Mouse (Mus musculus): ENCODE results near the gene Pth2. TPM values are rescaled to one million over a fixed set of nuclear protein-coding genes. Genes with fewer than 3 reads are reported as not detected.
"Not testable (repeated sequence)": the region's sequence is repeated elsewhere in the genome, so short reads cannot be mapped to it uniquely, and the experiment has no call there.

Pth2 gene
- polyA plus RNA-seq, 1 experiment from 2014 or later, result 2.4 TPM

- peaks cover 48% of the 10 kb centered on the region for H3K36me3 ChIP-seq
Measured at GRCm38 (mm10) chr7:45141914-45142313, 38.9 kb upstream of the Pth2 start.

GRCm38 (mm10) chr7:45144368-45145174 lies 36.2 kb upstream of the Pth2 start:
- no peak for ATAC-seq (ENCODE audit: low FRiP score, low read depth)
- no peak overlapping the region for H3K27ac ChIP-seq (replicated peaks)
- no peak overlapping the region for H3K4me3 ChIP-seq
- H3K4me1 ChIP-seq, result peaks cover 1% of the 10 kb centered on the region; the same call in 1 of the 2 replicates
- peaks cover 48% of the 10 kb centered on the region for H3K36me3 ChIP-seq
- no peak overlapping the region for H3K9ac ChIP-seq (replicated peaks)
- H3K4me2 ChIP-seq (replicated peaks), result no peak overlapping the region
- no peaks in the 10 kb centered on the region for H3K27me3 ChIP-seq
- 90% methylated on average over 13 of the region's 13 CpGs for WGBS
- no peaks in the 10 kb centered on the region for H3K9me3 ChIP-seq

More at GRCm38 (mm10) chr7:45141914-45142313, 38.9 kb upstream of the Pth2 start:
- ATAC-seq (ENCODE audit: low FRiP score, low read depth), result no peak
- no peak overlapping the region for H3K4me2 ChIP-seq (replicated peaks)
- H3K4me3 ChIP-seq, result no peak overlapping the region
- H3K4me1 ChIP-seq, result no peaks in the 10 kb centered on the region
- peaks cover 8% of the 10 kb centered on the region for H3K27me3 ChIP-seq
- 86% methylated on average over 5 of the region's 5 CpGs for WGBS
- no peaks in the 10 kb centered on the region for H3K9me3 ChIP-seq
- H3K9ac ChIP-seq (replicated peaks), result no peak overlapping the region
- H3K27ac ChIP-seq (replicated peaks), result no peak overlapping the region

- no peak overlapping the region for H3K4me2 ChIP-seq (replicated peaks)
- peaks cover 48% of the 10 kb centered on the region for H3K36me3 ChIP-seq
- H3K9me3 ChIP-seq, result no peaks in the 10 kb centered on the region
- 96% methylated on average over 8 of the region's 8 CpGs for WGBS
- H3K27me3 ChIP-seq, result no peaks in the 10 kb centered on the region
- H3K4me1 ChIP-seq, result peaks cover 4% of the 10 kb centered on the region; the same call in 1 of the 2 replicates
- no peak overlapping the region for H3K4me3 ChIP-seq
- 0 out of 2 replicates have a peak overlapping the region, but pooled peaks have one; percentile 7 for H3K9ac ChIP-seq (replicated peaks)
- no peak overlapping the region for H3K27ac ChIP-seq (replicated peaks)
- no peak for ATAC-seq (ENCODE audit: low FRiP score, low read depth)
Measured at GRCm38 (mm10) chr7:45145460-45145859, 35.3 kb upstream of the Pth2 start.

- H3K36me3 ChIP-seq, result peaks cover 36% of the 10 kb centered on the region
- H3K9ac ChIP-seq (replicated peaks), result no peak overlapping the region
- H3K4me1 ChIP-seq, result peaks cover 9% of the 10 kb centered on the region; the same call in 1 of the 2 replicates
- H3K4me3 ChIP-seq, result no peak overlapping the region
- no peaks in the 10 kb centered on the region for H3K27me3 ChIP-seq
- H3K4me2 ChIP-seq (replicated peaks), result no peak overlapping the region
- ATAC-seq (ENCODE audit: low FRiP score, low read depth), result no peak
- WGBS, result 95% methylated on average over 11 of the region's 11 CpGs
- H3K27ac ChIP-seq (replicated peaks), result no peak overlapping the region
- H3K9me3 ChIP-seq, result no peaks in the 10 kb centered on the region
Measured at GRCm38 (mm10) chr7:45147267-45147666, 33.5 kb upstream of the Pth2 start.

- no peak overlapping the region for H3K4me2 ChIP-seq (replicated peaks)
- whole genome bisulfite sequencing, result 94% methylated on average over 11 of the region's 11 CpGs
- H3K27ac ChIP-seq (replicated peaks), result no peak overlapping the region
- no peaks in the 10 kb centered on the region for H3K27me3 ChIP-seq
- H3K4me1 ChIP-seq, result peaks cover 9% of the 10 kb centered on the region; the same call in 1 of the 2 replicates
- no peak for ATAC-seq (ENCODE audit: low FRiP score, low read depth)
- no peak overlapping the region for H3K9ac ChIP-seq (replicated peaks)
- no peak overlapping the region for H3K4me3 ChIP-seq
- H3K36me3 ChIP-seq, result peaks cover 30% of the 10 kb centered on the region
- no peaks in the 10 kb centered on the region for H3K9me3 ChIP-seq
Measured at GRCm38 (mm10) chr7:45147899-45148298, 32.9 kb upstream of the Pth2 start.

- Histone ChIP-seq H3K4me3 (no peak overlapping the region), H3K4me1 (peaks cover 14% of the 10 kb centered on the region), H3K9ac (replicated peaks) (0 out of 2 replicates have a peak overlapping the region, but pooled peaks have one; percentile 11), H3K27ac (replicated peaks) (no peak overlapping the region), H3K27me3 (no peaks in the 10 kb centered on the region), H3K4me2 (replicated peaks) (no peak overlapping the region), H3K36me3 (peaks cover 24% of the 10 kb centered on the region), H3K9me3 (no peaks in the 10 kb centered on the region)
- 65% methylated on average over 4 of the region's 4 CpGs for WGBS
- ATAC-seq (ENCODE audit: low FRiP score, low read depth), result no peak
Measured at GRCm38 (mm10) chr7:45148534-45149098, 32.2 kb upstream of the Pth2 start.

- peaks cover 15% of the 10 kb centered on the region for H3K4me1 ChIP-seq
- H3K9me3 ChIP-seq, result no peaks in the 10 kb centered on the region
- no peak overlapping the region for H3K4me3 ChIP-seq
- ATAC-seq (ENCODE audit: low FRiP score, low read depth), result no peak
- H3K4me2 ChIP-seq (replicated peaks), result no peak overlapping the region
- no peak overlapping the region for H3K9ac ChIP-seq (replicated peaks)
- no peaks in the 10 kb centered on the region for H3K27me3 ChIP-seq
- peaks cover 15% of the 10 kb centered on the region for H3K36me3 ChIP-seq
- 24% methylated on average over 6 of the region's 6 CpGs for WGBS
- H3K27ac ChIP-seq (replicated peaks), result no peak overlapping the region
Measured at GRCm38 (mm10) chr7:45149545-45149944, 31.2 kb upstream of the Pth2 start.

- Histone ChIP-seq H3K4me2 (replicated peaks) (no peak overlapping the region), H3K4me1 (peaks cover 21% of the 10 kb centered on the region), H3K4me3 (no peak overlapping the region), H3K9ac (replicated peaks) (peak overlapping the region; percentile 17; the same call in 1 of the 2 replicates), H3K9me3 (no peaks in the 10 kb centered on the region), H3K36me3 (0 out of 2 replicates have a peak, but pooled peaks cover 7% of the 10 kb centered on the region), H3K27me3 (no peaks in the 10 kb centered on the region), H3K27ac (replicated peaks) (no peak overlapping the region; the same call in 1 of the 2 replicates)
- no peak for ATAC-seq (ENCODE audit: low FRiP score, low read depth)
- WGBS, result 68% methylated on average over 4 of the region's 4 CpGs
Measured at GRCm38 (mm10) chr7:45150321-45150720, 30.5 kb upstream of the Pth2 start.

GRCm38 (mm10) chr7:45151303-45151702 lies 29.5 kb upstream of the Pth2 start:
- no peak overlapping the region; the same call in 1 of the 2 replicates for H3K27ac ChIP-seq (replicated peaks)
- H3K27me3 ChIP-seq, result no peaks in the 10 kb centered on the region
- H3K4me2 ChIP-seq (replicated peaks), result no peak overlapping the region
- no peak overlapping the region for H3K4me3 ChIP-seq
- H3K36me3 ChIP-seq, result no peaks in the 10 kb centered on the region
- no peak for ATAC-seq (ENCODE audit: low FRiP score, low read depth)
- H3K9me3 ChIP-seq, result no peaks in the 10 kb centered on the region
- peaks cover 22% of the 10 kb centered on the region for H3K4me1 ChIP-seq
- no peak overlapping the region for H3K9ac ChIP-seq (replicated peaks)
- WGBS, result 68% methylated on average over 11 of the region's 11 CpGs

GRCm38 (mm10) chr7:45153052-45153451 lies 27.7 kb upstream of the Pth2 start:
- not testable (repeated sequence) for H3K9me3 ChIP-seq; H3K27me3 ChIP-seq; H3K27ac ChIP-seq (replicated peaks); H3K36me3 ChIP-seq; ATAC-seq (ENCODE audit: low FRiP score, low read depth); H3K9ac ChIP-seq (replicated peaks); H3K4me3 ChIP-seq
- peaks cover 22% of the 10 kb centered on the region for H3K4me1 ChIP-seq
- WGBS, result 92% methylated on average over 2 of the region's 2 CpGs
- peak overlapping the region; percentile 78; the same call in 1 of the 2 replicates for H3K4me2 ChIP-seq (replicated peaks)

GRCm38 (mm10) chr7:45153586-45153985 lies 27.2 kb upstream of the Pth2 start:
- no peak for ATAC-seq (ENCODE audit: low FRiP score, low read depth)
- peaks cover 22% of the 10 kb centered on the region for H3K4me1 ChIP-seq
- peak overlapping the region; percentile 86 for H3K9ac ChIP-seq (replicated peaks)
- H3K9me3 ChIP-seq, result no peaks in the 10 kb centered on the region
- peak overlapping the region; percentile 69 for H3K4me3 ChIP-seq
- 0 out of 2 replicates have a peak, but pooled peaks cover 8% of the 10 kb centered on the region for H3K36me3 ChIP-seq
- H3K27me3 ChIP-seq, result no peaks in the 10 kb centered on the region
- WGBS, result 6% methylated on average over 5 of the region's 5 CpGs
- peak overlapping the region; percentile 93 for H3K27ac ChIP-seq (replicated peaks)
- peak overlapping the region; percentile 78 for H3K4me2 ChIP-seq (replicated peaks)
